Mouse (Mus musculus) MEL (cell line): ENCODE results near the gene Spata31d1d.

Experiments
- CTCF ChIP-seq, 3 experiments: IDR thresholded peaks in 2 of 3; conservative IDR thresholded peaks in 1 of 3; 2 replicates each; pipeline ENCODE4 v1.5.1; 2011 to 2012; ENCODE audit warnings: low read length in 3 of 3, low read depth in 2 of 3, mild to moderate bottlenecking in 2 of 3, improper control_type of control experiment in 1 of 3, inconsistent platforms in 1 of 3, mixed read lengths in 1 of 3, moderate library complexity in 1 of 3; ENCODE audit not compliant: control insufficient read depth in 1 of 3, insufficient read depth in 1 of 3, poor library complexity in 1 of 3, severe bottlenecking in 1 of 3
- EP300 ChIP-seq, 2 experiments: IDR thresholded peaks; 2 replicates each; pipeline ENCODE4 v1.6.1; 2011; ENCODE audit warnings: improper control_type of control experiment in 2 of 2, low read length in 2 of 2, low read depth in 1 of 2, mild to moderate bottlenecking in 1 of 2
- GABPA ChIP-seq: IDR thresholded peaks from 2 replicates; pipeline ENCODE4 v1.6.1; 2012; ENCODE audit warnings: low read depth, mild to moderate bottlenecking, inconsistent platforms, low read length, improper control_type of control experiment, moderate library complexity
- MAX ChIP-seq: IDR thresholded peaks from 2 replicates; pipeline ENCODE4 v1.6.1; 2011; ENCODE audit warnings: low read length, improper control_type of control experiment
- NRF1 ChIP-seq: IDR thresholded peaks from 2 replicates; pipeline ENCODE4 v1.6.1; 2014; ENCODE audit warnings: low read depth, mild to moderate bottlenecking, inconsistent platforms, low read length, improper control_type of control experiment, moderate library complexity; ENCODE audit not compliant: poor library complexity, insufficient read depth, severe bottlenecking
- POLR2A ChIP-seq, 2 experiments: IDR thresholded peaks; 2 replicates each; pipeline ENCODE4 v1.6.1; 2011 to 2012; ENCODE audit warnings: low read length in 2 of 2, mild to moderate bottlenecking in 2 of 2, control low read depth in 1 of 2, improper control_type of control experiment in 1 of 2, low read depth in 1 of 2, moderate library complexity in 1 of 2; ENCODE audit not compliant: control insufficient read depth in 1 of 2, insufficient read depth in 1 of 2, poor library complexity in 1 of 2
- POLR2AphosphoS2 ChIP-seq: IDR thresholded peaks from 2 replicates; pipeline ENCODE4 v1.6.1; 2011; ENCODE audit warnings: low read length, improper control_type of control experiment
- POLR2AphosphoS5 ChIP-seq: IDR thresholded peaks from 2 replicates; pipeline ENCODE4 v1.6.1; 2012; ENCODE audit warnings: low read depth, borderline replicate concordance, mild to moderate bottlenecking, inconsistent platforms, low read length, moderate library complexity, mixed read lengths
- SIN3A ChIP-seq: IDR thresholded peaks from 2 replicates; pipeline ENCODE4 v1.6.1; 2012; ENCODE audit warnings: low read length, improper control_type of control experiment, inconsistent platforms
- ZC3H11A ChIP-seq: IDR thresholded peaks from 2 replicates; pipeline ENCODE4 v1.6.1; 2012; ENCODE audit warnings: low read depth, mild to moderate bottlenecking, inconsistent platforms, low read length, improper control_type of control experiment

DNA sequence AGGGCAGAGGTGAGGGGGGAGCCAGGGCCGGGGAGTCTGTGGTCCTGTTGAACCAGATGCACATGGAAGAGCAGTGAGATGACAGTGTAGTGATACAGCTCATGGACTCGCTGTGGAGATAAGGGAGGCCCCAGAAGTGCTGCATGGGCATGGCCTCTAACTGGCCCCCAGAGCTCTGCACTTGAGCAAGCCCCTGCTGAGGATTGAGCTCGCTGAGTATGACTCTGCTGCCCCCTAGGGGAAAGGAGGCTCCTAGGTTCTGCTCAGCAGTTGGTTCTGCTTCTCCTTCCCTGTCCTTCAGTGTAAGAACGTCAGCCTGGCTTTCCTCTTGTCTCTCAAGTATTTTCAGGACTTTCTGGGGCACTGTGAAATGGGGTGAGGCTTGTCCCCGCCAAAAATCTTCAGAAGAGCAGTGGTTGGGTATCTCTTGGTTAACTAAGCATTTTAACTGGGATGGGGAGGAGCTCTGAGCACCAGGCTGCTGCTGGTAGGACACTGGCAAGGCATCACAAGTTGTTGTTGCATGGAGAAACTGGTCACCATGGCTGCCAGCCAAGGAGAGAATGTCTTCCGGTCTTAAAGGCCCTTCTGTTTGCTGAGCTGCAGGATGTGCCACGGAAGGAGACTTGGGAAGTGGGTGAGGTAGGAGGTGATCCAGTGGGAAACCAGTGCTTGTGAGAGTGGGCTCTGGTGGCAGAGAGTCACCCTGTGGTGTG, 3.0 kb downstream of the Spata31d1d start:
- no peak for TF ChIP-seq NRF1
- TF ChIP-seq CTCF (IDR thresholded peaks at IDR 0.05 in 2 of 3, conservative IDR thresholded peaks at IDR 0.05 in 1 of 3; ENCODE audit: control insufficient read depth in 1 of 3, insufficient read depth in 1 of 3, low read depth in 2 of 3, low read length in 3 of 3, poor library complexity in 1 of 3, severe bottlenecking in 1 of 3): peak; percentile 93 to 97 (median 97)
- TF ChIP-seq EP300 (IDR thresholded peaks at IDR 0.05; ENCODE audit: low read depth in 1 of 2, low read length in 2 of 2): no peak
- no peak for TF ChIP-seq SIN3A
- TF ChIP-seq POLR2AphosphoS5: no peak
- TF ChIP-seq MAX: no peak
- no peak for TF ChIP-seq POLR2AphosphoS2
- TF ChIP-seq POLR2A (IDR thresholded peaks at IDR 0.05; ENCODE audit: control insufficient read depth in 1 of 2, insufficient read depth in 1 of 2, low read depth in 1 of 2, low read length in 2 of 2, poor library complexity in 1 of 2): no peak
- TF ChIP-seq ZC3H11A: peak; percentile 89
- TF ChIP-seq GABPA: no peak
